Mouse (Mus musculus): Measurements from ENCODE around the gene Cacng4. TPM values are rescaled to one million over a fixed set of nuclear protein-coding genes. Genes with fewer than 3 reads are reported as not detected.
A peak's percentile ranks its signal among the peaks of the same experiment; 100 is the strongest.

Cacng4 gene
- total and polyA plus RNA-seq, 2 experiments from 2014 or later = 58.4 to 112 TPM

DNA sequence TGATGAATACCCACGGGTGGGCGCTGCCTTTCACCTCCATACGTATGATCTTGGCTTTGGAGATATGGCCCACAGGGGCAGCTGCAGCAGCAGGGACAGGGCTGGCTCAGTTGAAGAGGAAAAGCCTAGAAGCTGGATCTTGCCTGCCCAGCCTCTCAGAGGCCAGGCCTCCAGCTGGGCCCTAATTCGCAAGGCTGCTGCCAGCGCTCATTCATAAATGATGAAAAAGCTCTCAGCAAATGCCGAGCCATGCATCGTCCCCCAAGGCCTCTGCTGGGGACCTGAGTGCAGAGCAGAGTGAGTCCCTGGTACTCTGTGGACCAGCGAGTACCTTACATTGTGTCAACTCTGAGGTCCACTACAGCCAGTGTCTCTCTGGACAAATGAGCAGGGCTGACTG is 26.0 kb downstream of the Cacng4 start:
- H3K4me2 ChIP-seq (ENCODE audit: low read depth, low read length, poor library complexity, severe bottlenecking) = no peak overlapping the region
- ATAC-seq (ENCODE audit: low FRiP score) (peak; percentile 25; the same call in 1 of the 2 replicates), DNase-seq (ENCODE audit: low spot score) (no peak)
- no peaks in the 10 kb centered on the region for H3K9me3 ChIP-seq (ENCODE audit: low read length)
- H3K9ac ChIP-seq (replicated peaks; ENCODE audit: low read length, poor library complexity, severe bottlenecking) = no peak overlapping the region
- TF ChIP-seq CTCF (IDR thresholded peaks at IDR 0.05) = no peak
- 41% methylated on average over 8 of the region's 8 CpGs for WGBS
- H3K27ac ChIP-seq (ENCODE audit: low read depth, low read length) = no peak overlapping the region
- H3K4me3 ChIP-seq (ENCODE audit: low read depth, low read length) = no peak overlapping the region
- no peaks in the 10 kb centered on the region for H3K36me3 ChIP-seq (ENCODE audit: insufficient read depth, low read length)
- no peaks in the 10 kb centered on the region for H3K27me3 ChIP-seq (ENCODE audit: insufficient read depth, low read length)
- peaks cover 16% of the 10 kb centered on the region; the same call in 1 of the 2 replicates for H3K4me1 ChIP-seq (ENCODE audit: insufficient read depth, low read length)

DNA sequence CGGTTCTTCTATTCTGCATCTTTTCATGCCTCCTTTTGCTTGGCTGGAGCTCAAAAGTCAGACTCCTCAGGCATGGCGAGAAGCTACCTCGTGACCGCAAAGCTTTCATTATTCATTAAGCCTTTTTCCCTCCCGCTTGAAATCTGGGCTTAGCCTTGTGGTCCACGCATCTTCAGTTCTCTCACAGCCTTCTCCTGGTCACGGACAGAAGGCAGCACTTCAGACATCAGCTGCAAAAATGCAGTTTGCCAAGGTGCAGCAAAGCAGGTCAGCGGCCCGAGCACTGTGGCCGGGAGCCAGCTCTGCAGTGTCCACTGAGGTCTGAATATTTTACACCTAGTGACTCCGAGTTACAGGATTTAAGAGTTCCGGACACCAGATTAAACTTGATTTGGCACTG is 27.4 kb downstream of the Cacng4 start:
- Histone ChIP-seq H3K4me1 (ENCODE audit: insufficient read depth, low read length) (peaks cover 20% of the 10 kb centered on the region), H3K9ac (replicated peaks; ENCODE audit: low read length, poor library complexity, severe bottlenecking) (no peak overlapping the region), H3K27me3 (ENCODE audit: insufficient read depth, low read length) (no peaks in the 10 kb centered on the region), H3K4me2 (ENCODE audit: low read depth, low read length, poor library complexity, severe bottlenecking) (no peak overlapping the region), H3K9me3 (ENCODE audit: low read length) (no peaks in the 10 kb centered on the region), H3K27ac (ENCODE audit: low read depth, low read length) (0 out of 2 replicates have a peak overlapping the region, but pooled peaks have one; percentile 55), H3K36me3 (ENCODE audit: insufficient read depth, low read length) (no peaks in the 10 kb centered on the region), H3K4me3 (ENCODE audit: low read depth, low read length) (no peak overlapping the region)
- ATAC-seq (ENCODE audit: low FRiP score) = no peak
- no peak for DNase-seq (ENCODE audit: low spot score)
- WGBS = 34% methylated on average over 12 of the region's 12 CpGs
- no peak for TF ChIP-seq CTCF (IDR thresholded peaks at IDR 0.05)

- H3K27ac ChIP-seq (ENCODE audit: low read depth, low read length) = peak overlapping the region; percentile 55
- 0 out of 2 replicates have a peak overlapping the region, but pooled peaks have one; percentile 24 for H3K9ac ChIP-seq (replicated peaks; ENCODE audit: low read length, poor library complexity, severe bottlenecking)
- TF ChIP-seq CTCF (IDR thresholded peaks at IDR 0.05) = peak; percentile 63
- H3K4me1 ChIP-seq (ENCODE audit: insufficient read depth, low read length) = peaks cover 26% of the 10 kb centered on the region
- no peaks in the 10 kb centered on the region for H3K27me3 ChIP-seq (ENCODE audit: insufficient read depth, low read length)
- no peak overlapping the region for H3K4me2 ChIP-seq (ENCODE audit: low read depth, low read length, poor library complexity, severe bottlenecking)
- ATAC-seq (ENCODE audit: low FRiP score) (peak; percentile 59), DNase-seq (ENCODE audit: low spot score) (peak; percentile 83)
- no peak overlapping the region for H3K4me3 ChIP-seq (ENCODE audit: low read depth, low read length)
- WGBS = 14% methylated on average over 8 of the region's 8 CpGs
- no peaks in the 10 kb centered on the region; the same call in 1 of the 2 replicates for H3K36me3 ChIP-seq (ENCODE audit: insufficient read depth, low read length)
- H3K9me3 ChIP-seq (ENCODE audit: low read length) = no peaks in the 10 kb centered on the region
Measured at GRCm38 (mm10) chr11:107762688-107763460, 31.5 kb downstream of the Cacng4 start.

DNA sequence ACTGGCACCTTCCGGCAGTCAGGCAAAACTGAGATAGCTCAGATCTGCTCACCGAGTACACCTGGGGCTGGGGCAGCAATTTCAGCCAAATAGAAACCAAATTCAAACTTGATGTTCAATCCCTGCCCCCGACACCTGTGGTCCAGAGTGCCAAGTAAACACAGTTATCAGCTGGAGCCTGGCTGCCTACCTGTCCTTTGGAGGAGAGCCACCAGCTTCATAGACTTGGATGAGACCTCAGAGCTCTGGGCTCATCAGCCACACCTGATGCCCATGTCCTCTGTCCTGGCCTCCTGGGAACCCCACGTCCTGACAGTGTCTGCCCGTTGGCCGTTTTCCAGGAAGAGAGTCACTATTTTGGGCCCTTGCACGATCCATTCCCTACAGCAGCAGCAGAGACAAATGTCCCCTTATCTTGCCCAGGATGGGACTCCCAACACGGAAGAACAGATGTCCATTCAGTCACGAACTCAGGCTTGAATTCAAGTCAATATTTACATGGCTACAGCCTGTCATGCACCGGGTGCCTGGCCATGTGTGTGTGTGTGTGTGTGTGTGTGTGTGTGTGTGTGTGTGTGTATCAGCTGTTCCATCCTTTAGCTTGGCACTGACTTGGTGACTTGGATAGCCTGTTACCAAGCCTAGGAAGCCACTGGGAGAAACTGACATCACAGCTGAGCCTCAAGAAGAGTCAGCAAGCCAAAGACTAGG is 32.4 kb downstream of the Cacng4 start:
- H3K9ac ChIP-seq (replicated peaks; ENCODE audit: low read length, poor library complexity, severe bottlenecking) = no peak overlapping the region
- H3K9me3 ChIP-seq (ENCODE audit: low read length) = no peaks in the 10 kb centered on the region
- no peak for DNase-seq (ENCODE audit: low spot score)
- no peak for ATAC-seq (ENCODE audit: low FRiP score)
- WGBS = 74% methylated on average over 10 of the region's 10 CpGs
- H3K4me2 ChIP-seq (ENCODE audit: low read depth, low read length, poor library complexity, severe bottlenecking) = no peak overlapping the region
- no peaks in the 10 kb centered on the region for H3K27me3 ChIP-seq (ENCODE audit: insufficient read depth, low read length)
- peaks cover 24% of the 10 kb centered on the region for H3K4me1 ChIP-seq (ENCODE audit: insufficient read depth, low read length)
- no peak overlapping the region for H3K4me3 ChIP-seq (ENCODE audit: low read depth, low read length)
- peaks cover 3% of the 10 kb centered on the region; the same call in 1 of the 2 replicates for H3K36me3 ChIP-seq (ENCODE audit: insufficient read depth, low read length)
- no peak overlapping the region for H3K27ac ChIP-seq (ENCODE audit: low read depth, low read length)
- no peak for TF ChIP-seq CTCF (IDR thresholded peaks at IDR 0.05)

DNA sequence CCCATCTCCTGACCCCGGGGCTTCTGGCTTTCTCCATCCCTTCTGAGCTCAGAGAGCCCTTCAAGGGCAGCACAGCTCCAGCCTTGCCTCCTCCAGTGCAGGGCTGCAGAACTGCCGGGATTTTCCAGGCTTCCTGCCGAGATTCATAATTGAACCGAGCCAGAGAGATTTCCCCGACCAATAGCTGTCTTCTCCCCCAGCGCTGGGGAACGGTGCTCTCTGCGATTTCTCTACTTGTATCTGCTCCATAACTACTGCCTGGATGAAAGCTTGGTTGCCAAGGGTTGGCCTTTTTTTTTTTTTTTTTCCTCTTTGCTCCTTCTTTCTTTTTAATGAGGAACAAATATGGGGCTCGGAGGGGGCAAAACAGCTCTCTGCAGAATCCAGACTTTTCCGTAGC is 34.4 kb downstream of the Cacng4 start:
- DNase-seq (ENCODE audit: low spot score) (peak; percentile 68), ATAC-seq (ENCODE audit: low FRiP score) (no peak)
- Histone ChIP-seq H3K36me3 (ENCODE audit: insufficient read depth, low read length) (peaks cover 3% of the 10 kb centered on the region; the same call in 1 of the 2 replicates), H3K4me2 (ENCODE audit: low read depth, low read length, poor library complexity, severe bottlenecking) (no peak overlapping the region), H3K9me3 (ENCODE audit: low read length) (no peaks in the 10 kb centered on the region), H3K4me3 (ENCODE audit: low read depth, low read length) (no peak overlapping the region), H3K9ac (replicated peaks; ENCODE audit: low read length, poor library complexity, severe bottlenecking) (no peak overlapping the region), H3K27me3 (ENCODE audit: insufficient read depth, low read length) (no peaks in the 10 kb centered on the region), H3K4me1 (ENCODE audit: insufficient read depth, low read length) (peaks cover 18% of the 10 kb centered on the region), H3K27ac (ENCODE audit: low read depth, low read length) (peak overlapping the region; percentile 38; the same call in 1 of the 2 replicates)
- no peak for TF ChIP-seq CTCF (IDR thresholded peaks at IDR 0.05)
- WGBS = 24% methylated on average over 10 of the region's 10 CpGs

- Histone ChIP-seq H3K9ac (replicated peaks; ENCODE audit: low read length, poor library complexity, severe bottlenecking) (no peak overlapping the region), H3K4me3 (ENCODE audit: low read depth, low read length) (no peak overlapping the region), H3K9me3 (ENCODE audit: low read length) (no peaks in the 10 kb centered on the region), H3K27ac (ENCODE audit: low read depth, low read length) (0 out of 2 replicates have a peak overlapping the region, but pooled peaks have one; percentile 38), H3K4me1 (ENCODE audit: insufficient read depth, low read length) (peaks cover 18% of the 10 kb centered on the region), H3K36me3 (ENCODE audit: insufficient read depth, low read length) (peaks cover 3% of the 10 kb centered on the region; the same call in 1 of the 2 replicates), H3K27me3 (ENCODE audit: insufficient read depth, low read length) (no peaks in the 10 kb centered on the region), H3K4me2 (ENCODE audit: low read depth, low read length, poor library complexity, severe bottlenecking) (no peak overlapping the region)
- DNase-seq (ENCODE audit: low spot score) = peak; percentile 48
- ATAC-seq (ENCODE audit: low FRiP score) = no peak
- WGBS = 63% methylated on average over 9 of the region's 9 CpGs
- TF ChIP-seq CTCF (IDR thresholded peaks at IDR 0.05) = no peak
Measured at GRCm38 (mm10) chr11:107759516-107759915, 34.8 kb downstream of the Cacng4 start.
